Mouse (Mus musculus): ENCODE measurements around the gene Polr2m. TPM values are rescaled to one million over a fixed set of nuclear protein-coding genes. Genes with fewer than 3 reads are reported as not detected.

Polr2m gene
- polyA plus RNA-seq, 1 experiment from 2014 or later = 96.5 TPM

DNA sequence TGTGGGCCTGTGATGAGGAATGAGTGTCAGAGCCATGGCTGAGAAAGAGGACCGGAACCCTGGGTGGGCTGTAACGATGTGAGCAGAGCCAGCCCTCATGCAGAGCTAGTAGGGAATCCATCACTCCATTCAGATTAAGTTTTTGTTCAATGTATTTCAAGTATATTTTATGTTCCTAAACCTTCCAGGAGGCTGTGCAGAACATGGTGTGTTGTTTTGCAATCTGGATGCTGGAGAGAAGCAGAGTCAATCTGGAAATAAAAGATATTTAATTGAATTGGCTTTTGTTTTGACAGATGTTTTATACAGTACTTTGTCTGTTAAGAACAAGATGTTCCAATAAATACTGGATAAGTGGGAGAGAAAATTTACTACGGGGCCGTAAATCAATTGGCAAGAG is 29.0 kb downstream of the Polr2m start:
- H3K36me3 ChIP-seq (ENCODE audit: control insufficient read depth, insufficient read depth) = no peaks in the 10 kb centered on the region

DNA sequence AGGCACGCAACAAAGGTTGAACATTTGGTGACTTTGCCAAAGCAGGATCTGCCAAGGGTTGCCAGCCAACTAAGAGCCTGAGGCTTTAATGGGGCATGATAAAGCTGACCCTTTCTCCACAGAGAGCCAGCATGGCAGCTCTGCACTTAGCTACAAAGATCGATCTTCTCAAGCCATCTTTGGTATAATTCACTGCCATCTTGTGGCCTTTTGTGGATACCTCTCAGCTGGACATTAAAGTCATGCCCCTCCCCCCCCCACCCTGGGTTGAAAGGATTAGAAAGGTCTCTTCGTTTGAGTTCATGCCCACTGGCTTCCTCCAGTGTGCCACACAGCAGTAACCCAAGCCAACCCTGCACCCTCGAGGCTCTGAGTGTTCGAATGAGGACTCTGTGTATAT is 31.8 kb downstream of the Polr2m start:
- Histone ChIP-seq H3K4me1 (ENCODE audit: control insufficient read depth, low read depth, low read length) (no peaks in the 10 kb centered on the region), H3K27ac (ENCODE audit: low read length) (no peak overlapping the region), H3K9me3 (replicated peaks; ENCODE audit: control insufficient read depth, low read length) (no peaks in the 10 kb centered on the region), H3K4me2 (ENCODE audit: low read depth, low read length) (no peak overlapping the region), H3K27me3 (ENCODE audit: control insufficient read depth, insufficient read depth, low read depth, low read length) (no peaks in the 10 kb centered on the region), H3K9ac (ENCODE audit: low read depth, low read length) (no peak overlapping the region), H3K36me3 (ENCODE audit: control insufficient read depth, insufficient read depth) (no peaks in the 10 kb centered on the region), H3K4me3 (ENCODE audit: low read depth, low read length) (no peak overlapping the region)
- no peak for ATAC-seq (ENCODE audit: low read depth)
- 48% methylated on average over 5 of the region's 5 CpGs for WGBS (ENCODE audit: insufficient replicate concordance)

More for the DNA sequence above, 29.0 kb downstream of the Polr2m start:
- 74% methylated on average over 4 of the region's 4 CpGs for WGBS (ENCODE audit: insufficient replicate concordance)
- H3K4me3 ChIP-seq (ENCODE audit: low read depth, low read length) = no peak overlapping the region
- no peaks in the 10 kb centered on the region for H3K9me3 ChIP-seq (replicated peaks; ENCODE audit: control insufficient read depth, low read length)
- H3K4me1 ChIP-seq (ENCODE audit: control insufficient read depth, low read depth, low read length) = no peaks in the 10 kb centered on the region
- no peak overlapping the region for H3K27ac ChIP-seq (ENCODE audit: low read length)
- no peak for ATAC-seq (ENCODE audit: low read depth)
- no peak overlapping the region for H3K9ac ChIP-seq (ENCODE audit: low read depth, low read length)
- H3K4me2 ChIP-seq (ENCODE audit: low read depth, low read length) = no peak overlapping the region
- no peaks in the 10 kb centered on the region for H3K27me3 ChIP-seq (ENCODE audit: control insufficient read depth, insufficient read depth, low read depth, low read length)

DNA sequence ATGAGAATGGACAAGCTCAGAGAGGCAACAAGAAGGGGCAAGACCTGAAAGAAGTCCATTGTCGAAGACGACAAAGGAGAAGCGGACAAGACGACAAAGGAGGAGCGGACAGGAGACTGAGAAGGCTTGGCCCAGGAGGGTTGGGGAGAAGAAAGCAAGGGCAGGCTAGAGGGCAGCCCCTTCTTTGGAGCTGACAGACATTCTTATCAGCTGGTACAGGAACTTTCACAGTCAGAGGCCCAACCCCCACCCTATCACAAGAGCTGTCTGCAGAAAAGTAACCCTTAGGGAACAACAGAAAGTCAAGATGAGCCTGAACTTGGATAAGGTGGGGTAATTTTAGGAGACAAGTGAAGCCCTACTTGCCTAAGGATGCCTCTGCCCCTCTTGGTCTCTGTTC is 32.4 kb downstream of the Polr2m start:
- no peaks in the 10 kb centered on the region for H3K27me3 ChIP-seq (ENCODE audit: control insufficient read depth, insufficient read depth, low read depth, low read length)
- no peak overlapping the region for H3K4me3 ChIP-seq (ENCODE audit: low read depth, low read length)
- no peak overlapping the region for H3K4me2 ChIP-seq (ENCODE audit: low read depth, low read length)
- no peaks in the 10 kb centered on the region for H3K4me1 ChIP-seq (ENCODE audit: control insufficient read depth, low read depth, low read length)
- H3K36me3 ChIP-seq (ENCODE audit: control insufficient read depth, insufficient read depth) = no peaks in the 10 kb centered on the region
- H3K9ac ChIP-seq (ENCODE audit: low read depth, low read length) = no peak overlapping the region
- no peak overlapping the region for H3K27ac ChIP-seq (ENCODE audit: low read length)
- no peak for ATAC-seq (ENCODE audit: low read depth)
- no peaks in the 10 kb centered on the region for H3K9me3 ChIP-seq (replicated peaks; ENCODE audit: control insufficient read depth, low read length)
- 46% methylated on average over 5 of the region's 5 CpGs for WGBS (ENCODE audit: insufficient replicate concordance)

DNA sequence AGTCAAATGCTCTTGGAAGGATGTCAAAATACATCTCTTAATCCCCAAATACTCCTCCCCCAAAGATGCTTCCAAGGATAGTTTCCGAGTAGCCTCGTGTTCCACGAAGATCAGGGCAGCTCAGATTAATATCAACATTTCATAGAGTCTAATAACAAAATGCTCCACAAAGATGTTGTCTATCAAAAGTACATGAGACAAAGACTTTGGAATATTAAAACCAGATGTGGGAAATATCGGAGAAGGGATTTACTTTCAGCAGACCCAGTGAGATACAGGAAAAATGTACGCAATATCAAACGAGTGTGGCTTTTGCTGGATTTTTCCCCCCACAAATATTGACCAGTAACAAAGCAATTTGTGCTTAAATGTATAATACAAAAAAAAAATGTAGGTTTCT is 35.1 kb downstream of the Polr2m start:
- H3K9me3 ChIP-seq (replicated peaks; ENCODE audit: control insufficient read depth, low read length) = no peaks in the 10 kb centered on the region
- 77% methylated on average over 6 of the region's 6 CpGs for WGBS (ENCODE audit: insufficient replicate concordance)
- H3K9ac ChIP-seq (ENCODE audit: low read depth, low read length) = no peak overlapping the region

DNA sequence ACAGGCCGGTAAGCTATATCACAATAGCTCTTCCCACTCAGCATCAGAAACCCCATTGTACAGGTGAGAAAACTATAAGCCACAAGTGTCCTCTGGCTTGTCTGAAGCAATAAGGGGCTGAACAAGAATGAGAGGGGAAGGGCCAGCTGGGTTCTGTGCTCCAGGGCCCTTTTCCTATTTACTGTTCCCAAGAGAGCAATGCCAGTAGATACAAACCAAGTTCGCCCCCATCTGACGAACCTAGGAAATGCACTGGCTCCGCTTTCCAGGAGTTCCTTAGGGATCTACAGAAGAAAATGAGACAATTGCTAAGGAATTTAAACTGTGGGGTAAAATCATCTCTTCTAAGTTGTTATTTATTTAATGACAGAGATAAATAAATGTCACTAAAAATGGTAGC is 38.2 kb downstream of the Polr2m start:
- 33% methylated on average over 4 of the region's 4 CpGs for WGBS (ENCODE audit: insufficient replicate concordance)
- no peak overlapping the region for H3K4me2 ChIP-seq (ENCODE audit: low read depth, low read length)
- H3K9ac ChIP-seq (ENCODE audit: low read depth, low read length) = no peak overlapping the region
- H3K27me3 ChIP-seq (ENCODE audit: control insufficient read depth, insufficient read depth, low read depth, low read length) = no peaks in the 10 kb centered on the region
- H3K4me3 ChIP-seq (ENCODE audit: low read depth, low read length) = no peak overlapping the region
- no peak for ATAC-seq (ENCODE audit: low read depth)
- H3K9me3 ChIP-seq (replicated peaks; ENCODE audit: control insufficient read depth, low read length) = no peaks in the 10 kb centered on the region
- H3K4me1 ChIP-seq (ENCODE audit: control insufficient read depth, low read depth, low read length) = no peaks in the 10 kb centered on the region
- no peak overlapping the region for H3K27ac ChIP-seq (ENCODE audit: low read length)
- no peaks in the 10 kb centered on the region for H3K36me3 ChIP-seq (ENCODE audit: control insufficient read depth, insufficient read depth)

More for the DNA sequence above, 35.1 kb downstream of the Polr2m start:
- H3K36me3 ChIP-seq (ENCODE audit: control insufficient read depth, insufficient read depth) = no peaks in the 10 kb centered on the region
- H3K27ac ChIP-seq (ENCODE audit: low read length) = no peak overlapping the region
- H3K27me3 ChIP-seq (ENCODE audit: control insufficient read depth, insufficient read depth, low read depth, low read length) = no peaks in the 10 kb centered on the region
- no peaks in the 10 kb centered on the region for H3K4me1 ChIP-seq (ENCODE audit: control insufficient read depth, low read depth, low read length)
- H3K4me3 ChIP-seq (ENCODE audit: low read depth, low read length) = no peak overlapping the region
- no peak overlapping the region for H3K4me2 ChIP-seq (ENCODE audit: low read depth, low read length)
- ATAC-seq (ENCODE audit: low read depth) = no peak

DNA sequence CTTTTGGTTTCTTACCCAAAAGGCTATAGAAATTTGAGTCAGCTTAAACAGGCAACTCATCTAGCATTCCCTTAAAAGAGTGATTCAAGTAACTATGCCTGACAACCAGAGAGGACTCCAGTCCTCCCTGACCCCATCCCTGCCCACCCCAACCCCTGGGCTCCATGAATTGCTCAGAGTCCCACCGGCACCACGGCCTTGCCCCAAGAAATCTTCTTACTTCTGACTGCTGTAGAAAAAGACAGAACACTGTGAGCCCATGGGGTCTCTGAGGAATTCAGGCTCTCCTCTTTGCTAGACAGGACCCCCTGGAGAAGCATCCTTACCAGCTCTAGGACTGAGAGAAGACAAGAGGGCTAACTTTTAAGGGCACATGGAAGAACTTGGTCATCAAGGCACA is 40.4 kb downstream of the Polr2m start:
- 72% methylated on average over 2 of the region's 2 CpGs for WGBS (ENCODE audit: insufficient replicate concordance)
- Histone ChIP-seq H3K36me3 (ENCODE audit: control insufficient read depth, insufficient read depth) (no peaks in the 10 kb centered on the region), H3K4me3 (ENCODE audit: low read depth, low read length) (no peak overlapping the region), H3K4me1 (ENCODE audit: control insufficient read depth, low read depth, low read length) (no peaks in the 10 kb centered on the region), H3K4me2 (ENCODE audit: low read depth, low read length) (no peak overlapping the region), H3K27me3 (ENCODE audit: control insufficient read depth, insufficient read depth, low read depth, low read length) (no peaks in the 10 kb centered on the region), H3K9me3 (replicated peaks; ENCODE audit: control insufficient read depth, low read length) (no peaks in the 10 kb centered on the region), H3K27ac (ENCODE audit: low read length) (no peak overlapping the region), H3K9ac (ENCODE audit: low read depth, low read length) (no peak overlapping the region)
- ATAC-seq (ENCODE audit: low read depth) = no peak

DNA sequence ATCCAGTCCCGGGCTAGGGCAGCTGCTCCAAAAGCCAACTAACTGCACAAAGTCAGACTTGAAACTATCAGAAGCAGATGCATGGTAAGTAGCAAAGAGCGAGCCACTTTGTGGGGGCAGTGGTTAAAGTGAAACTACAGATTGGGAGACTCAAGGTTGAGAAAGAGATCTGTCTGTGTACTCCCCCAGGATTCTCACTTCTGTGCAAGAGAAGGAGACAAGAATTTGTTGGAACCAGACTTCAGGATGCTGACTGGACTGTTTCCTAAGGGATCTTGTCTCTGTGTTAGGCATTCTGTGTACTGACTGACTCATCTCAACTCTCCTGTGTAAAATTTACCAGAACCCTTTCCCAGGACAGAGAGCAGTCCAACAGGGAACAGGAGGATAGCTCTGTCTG is 47.6 kb downstream of the Polr2m start:
- no peaks in the 10 kb centered on the region for H3K27me3 ChIP-seq (ENCODE audit: control insufficient read depth, insufficient read depth, low read depth, low read length)
- H3K4me2 ChIP-seq (ENCODE audit: low read depth, low read length) = no peak overlapping the region
- H3K4me3 ChIP-seq (ENCODE audit: low read depth, low read length) = no peak overlapping the region
- H3K27ac ChIP-seq (ENCODE audit: low read length) = no peak overlapping the region
- ATAC-seq (ENCODE audit: low read depth) = no peak
- no peaks in the 10 kb centered on the region for H3K9me3 ChIP-seq (replicated peaks; ENCODE audit: control insufficient read depth, low read length)
- no peaks in the 10 kb centered on the region for H3K36me3 ChIP-seq (ENCODE audit: control insufficient read depth, insufficient read depth)
- 57% methylated on average over 2 of the region's 2 CpGs for WGBS (ENCODE audit: insufficient replicate concordance)
- H3K9ac ChIP-seq (ENCODE audit: low read depth, low read length) = no peak overlapping the region
- H3K4me1 ChIP-seq (ENCODE audit: control insufficient read depth, low read depth, low read length) = no peaks in the 10 kb centered on the region

Other genes starting within 250 kb of the Polr2m start
- gene Myzap, start 106.4 kb upstream of the Polr2m start, polyA plus RNA-seq (2015; fragmentation: Nextera tagmentation; extraction: Ambion mirVana) = 2.0 and 2.4 TPM in 2 replicates

All from liver, embryonic 16.5 days (tissue).